Mouse (Mus musculus): Measurements from ENCODE around the gene Ccdc78.

Gene Ccdc78

GRCm38 (mm10) chr17:25833961-25834594, 47.7 kb downstream of the Ccdc78 start:
- DNase-seq (ENCODE audit: low spot score in 2 of 2), result no peak

- DNase-seq (ENCODE audit: low spot score in 2 of 2), result no peak
Observed at GRCm38 (mm10) chr17:25834595-25835222, 48.3 kb downstream of the Ccdc78 start.

DNA sequence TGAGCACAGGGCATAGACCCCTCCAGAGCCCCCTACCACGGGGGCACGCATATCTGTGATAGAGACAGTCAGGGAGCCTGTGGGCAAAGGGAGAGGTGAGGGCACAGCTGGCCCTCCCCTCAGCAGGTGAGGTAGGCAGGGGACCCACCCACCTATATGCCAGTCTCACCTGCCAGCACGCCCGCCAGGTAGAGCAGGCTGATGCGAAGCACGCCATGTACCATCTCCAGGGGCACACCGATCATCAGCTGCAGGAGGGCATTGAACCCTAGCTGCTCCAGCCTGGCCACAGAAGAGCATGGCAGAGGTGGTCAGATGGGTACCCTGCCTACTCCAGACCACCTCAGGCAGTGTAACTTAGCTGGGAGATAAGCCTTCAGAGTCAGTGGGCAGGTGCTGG, 48.9 kb downstream of the Ccdc78 start:
- no peak for DNase-seq (ENCODE audit: low spot score in 2 of 2)

DNA sequence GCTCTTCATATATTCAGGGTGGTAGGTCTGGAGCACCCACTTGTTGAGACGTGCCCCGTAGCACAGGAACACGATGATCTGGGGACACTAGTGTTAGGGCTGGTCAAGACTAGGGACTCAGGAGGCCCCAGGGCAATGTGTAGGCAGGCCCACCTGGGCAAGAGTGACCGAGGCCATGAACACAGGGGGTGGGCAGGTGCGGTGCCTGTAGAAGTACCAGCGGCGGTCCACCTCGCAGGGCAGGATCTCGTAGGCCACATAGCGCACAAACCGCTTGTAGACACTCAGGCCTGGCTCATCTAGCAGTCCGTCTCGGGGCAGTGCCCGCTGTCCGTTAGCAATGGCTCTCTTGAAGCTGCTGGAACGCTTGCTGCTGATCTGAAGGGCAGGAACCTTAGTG, 49.4 kb downstream of the Ccdc78 start:
- DNase-seq (ENCODE audit: low spot score in 2 of 2), result no peak

- DNase-seq (ENCODE audit: low spot score in 2 of 2), result no peak
Observed at GRCm38 (mm10) chr17:25836397-25837075, 50.2 kb downstream of the Ccdc78 start.

DNA sequence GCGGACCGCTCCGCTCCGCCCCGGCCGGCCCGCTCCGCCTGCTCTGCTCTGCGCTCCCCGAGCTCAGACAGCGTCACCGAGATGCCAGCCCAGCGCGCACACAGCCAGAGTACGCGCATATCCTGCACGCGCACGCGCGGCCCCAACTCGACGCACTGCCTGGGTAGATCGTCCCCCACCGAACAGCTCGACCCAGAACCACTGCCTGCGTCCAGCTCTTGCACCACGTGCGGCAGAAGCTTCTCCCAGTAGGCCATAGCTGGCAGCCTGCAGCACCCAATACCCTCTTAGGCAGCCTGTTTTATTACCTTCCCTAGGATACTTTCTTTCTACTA, 50.7 kb downstream of the Ccdc78 start, which contains the start of gene Rhbdl1:
Gene Rhbdl1 (minus strand): TSS at position 220 of the 335 bp plus-strand sequence.
- peak; percentile 82 to 83 for DNase-seq (ENCODE audit: low spot score in 2 of 2)

GRCm38 (mm10) chr17:25837533-25837932, 51.2 kb downstream of the Ccdc78 start:
- DNase-seq (ENCODE audit: low spot score in 2 of 2), result no peak

DNA sequence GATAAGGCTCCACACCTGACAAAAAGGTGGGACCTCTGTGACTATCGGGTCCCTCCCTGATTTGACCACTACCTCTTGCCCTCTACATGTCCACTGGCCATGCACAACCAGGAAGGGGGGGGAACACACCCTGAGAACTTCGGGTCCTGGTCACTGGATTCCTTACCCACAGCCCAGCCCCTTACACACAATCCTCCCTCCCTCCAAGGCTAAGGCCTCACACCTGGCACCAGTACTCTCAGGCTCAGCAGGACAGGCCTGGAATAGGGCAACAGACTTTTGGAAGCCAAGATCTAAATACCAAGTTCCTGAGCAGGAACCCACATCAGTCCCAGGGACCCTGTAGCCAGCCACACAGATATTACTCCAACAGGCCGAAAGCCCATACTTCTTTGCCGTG, 52.5 kb downstream of the Ccdc78 start:
- DNase-seq (ENCODE audit: low spot score in 2 of 2), result no peak

GRCm38 (mm10) chr17:25839455-25840235, 53.3 kb downstream of the Ccdc78 start:
- DNase-seq (ENCODE audit: low spot score in 2 of 2), result no peak

Measured in frontal cortex, postnatal 10 days (tissue).